Mouse (Mus musculus) CH12.LX (cell line): ENCODE data around the gene Phc2. TPM values are rescaled to one million over a fixed set of nuclear protein-coding genes. Genes with fewer than 3 reads are reported as not detected.

Experiments used
- DNase-seq: peaks from one replicate; pipeline ENCODE4 v3.0.0-alpha.2; 2013; ENCODE audit errors: extremely low read depth
- H3K27ac ChIP-seq: 2 replicates; pipeline ENCODE4 v1.5.1; 2012; ENCODE audit warnings: low read depth, mild to moderate bottlenecking, control low read depth, moderate library complexity; ENCODE audit not compliant: insufficient read depth
- H3K27me3 ChIP-seq: replicated peaks from 2 replicates; pipeline ENCODE3; 2012; ENCODE audit warnings: inconsistent platforms
- H3K36me3 ChIP-seq, 2 experiments: replicated peaks in 1 of 2; 2 replicates each; pipeline versions ENCODE3 to v1.6.1; 2012; ENCODE audit warnings: inconsistent platforms in 1 of 2, low read length in 1 of 2, mild to moderate bottlenecking in 1 of 2, mixed read lengths in 1 of 2, moderate library complexity in 1 of 2; ENCODE audit not compliant: control insufficient read depth in 1 of 2, insufficient read depth in 1 of 2
- H3K4me1 ChIP-seq, 2 experiments: 2 replicates each; pipeline ENCODE4 v1.6.1; 2012; ENCODE audit warnings: inconsistent platforms in 1 of 2, moderate library complexity in 1 of 2; ENCODE audit not compliant: insufficient read depth in 2 of 2, control insufficient read depth in 1 of 2
- H3K4me2 ChIP-seq: 2 replicates; pipeline ENCODE4 v1.6.1; 2012; ENCODE audit warnings: low read depth, mild to moderate bottlenecking, control low read depth; ENCODE audit not compliant: poor library complexity, insufficient read depth, severe bottlenecking
- H3K4me3 ChIP-seq, 3 experiments: fragments of 150-350 bp in 1 of 3; sonication (generic) in 1 of 3; replicated peaks in 1 of 3; 2 replicates each; pipeline versions ENCODE3 to v1.5.1; 2011 to 2012; ENCODE audit warnings: low read depth in 2 of 3, low read length in 2 of 3, mild to moderate bottlenecking in 2 of 3, moderate library complexity in 2 of 3, control low read depth in 1 of 3, improper control_type of control experiment in 1 of 3, inconsistent platforms in 1 of 3, mixed read lengths in 1 of 3; ENCODE audit not compliant: poor library complexity in 1 of 3
- H3K79me2 ChIP-seq: replicated peaks from 2 replicates; pipeline ENCODE4 v1.6.1; 2012; ENCODE audit warnings: mild to moderate bottlenecking, moderate library complexity; ENCODE audit not compliant: control insufficient read depth, poor library complexity, insufficient read depth, severe bottlenecking; ENCODE audit errors: extremely low read depth
- H3K9ac ChIP-seq: 2 replicates; pipeline ENCODE4 v1.6.1; 2012; ENCODE audit warnings: low read depth, mild to moderate bottlenecking, control low read depth, moderate library complexity; ENCODE audit not compliant: insufficient read depth
- H3K9me3 ChIP-seq: replicated peaks from 2 replicates; pipeline ENCODE3; 2012; ENCODE audit warnings: low read length, inconsistent platforms, mixed read lengths
- E2F4 ChIP-seq: IDR thresholded peaks from 2 replicates; pipeline ENCODE4 v1.6.1; 2011; ENCODE audit warnings: low read depth, low read length, improper control_type of control experiment; ENCODE audit not compliant: insufficient replicate concordance
- EP300 ChIP-seq: IDR thresholded peaks from 2 replicates; pipeline ENCODE4 v1.6.1; 2011; ENCODE audit warnings: low read length, improper control_type of control experiment
- ETS1 ChIP-seq: conservative IDR thresholded peaks from 2 replicates; pipeline ENCODE4 v1.6.1; 2012; ENCODE audit warnings: low read depth, mild to moderate bottlenecking, inconsistent platforms, low read length, improper control_type of control experiment, moderate library complexity
- HCFC1 ChIP-seq: IDR thresholded peaks from 2 replicates; pipeline ENCODE4 v1.6.1; 2012; ENCODE audit warnings: low read depth, mild to moderate bottlenecking, inconsistent platforms, low read length, improper control_type of control experiment
- JUN ChIP-seq: IDR thresholded peaks from 2 replicates; pipeline ENCODE4 v1.6.1; 2011; ENCODE audit warnings: low read depth, mild to moderate bottlenecking, low read length, improper control_type of control experiment, moderate library complexity; ENCODE audit not compliant: insufficient read depth
- JUND ChIP-seq: conservative IDR thresholded peaks from 2 replicates; pipeline ENCODE4 v1.6.1; 2011; ENCODE audit warnings: low read depth, low read length, improper control_type of control experiment
- KAT2A ChIP-seq: IDR thresholded peaks from 2 replicates; pipeline ENCODE4 v1.6.1; 2012; ENCODE audit warnings: low read length, improper control_type of control experiment, inconsistent platforms; ENCODE audit not compliant: insufficient replicate concordance
- MAX ChIP-seq: IDR thresholded peaks from 2 replicates; pipeline ENCODE4 v1.6.1; 2011; ENCODE audit warnings: low read length, improper control_type of control experiment
- MAZ ChIP-seq: IDR thresholded peaks from 2 replicates; pipeline ENCODE4 v1.6.1; 2012; ENCODE audit warnings: low read depth, mild to moderate bottlenecking, inconsistent platforms, low read length, improper control_type of control experiment, moderate library complexity
- MEF2A ChIP-seq: IDR thresholded peaks from 2 replicates; pipeline ENCODE4 v1.6.1; 2014; ENCODE audit warnings: low read depth, mild to moderate bottlenecking, inconsistent platforms, low read length, improper control_type of control experiment, borderline replicate concordance
- MXI1 ChIP-seq: IDR thresholded peaks from 2 replicates; pipeline ENCODE4 v1.6.1; 2011; ENCODE audit warnings: mild to moderate bottlenecking, low read depth, low read length, improper control_type of control experiment
- MYC ChIP-seq: IDR thresholded peaks from 2 replicates; pipeline ENCODE4 v1.6.1; 2011; ENCODE audit warnings: low read depth, mild to moderate bottlenecking, improper control_type of control experiment, low read length
- NELFE ChIP-seq: IDR thresholded peaks from 2 replicates; pipeline ENCODE4 v1.6.1; 2011; ENCODE audit warnings: low read depth, low read length, improper control_type of control experiment
- NRF1 ChIP-seq: IDR thresholded peaks from 2 replicates; pipeline ENCODE4 v1.6.1; 2014; ENCODE audit warnings: low read depth, mild to moderate bottlenecking, inconsistent platforms, low read length, improper control_type of control experiment, moderate library complexity
- POLR2A ChIP-seq: IDR thresholded peaks from 2 replicates; pipeline ENCODE4 v1.6.1; 2011; ENCODE audit warnings: low read depth, mild to moderate bottlenecking, improper control_type of control experiment, low read length
- POLR2AphosphoS2 ChIP-seq: IDR thresholded peaks from 2 replicates; pipeline ENCODE4 v1.6.1; 2011; ENCODE audit warnings: low read depth, low read length, improper control_type of control experiment
- RAD21 ChIP-seq: IDR thresholded peaks from 2 replicates; pipeline ENCODE4 v1.6.1; 2011; ENCODE audit warnings: low read depth, mild to moderate bottlenecking, low read length, improper control_type of control experiment, moderate library complexity
- RCOR1 ChIP-seq: conservative IDR thresholded peaks from 2 replicates; pipeline ENCODE4 v1.6.1; 2012; ENCODE audit warnings: low read depth, mild to moderate bottlenecking, inconsistent platforms, low read length, improper control_type of control experiment
- SMC3 ChIP-seq: IDR thresholded peaks from 2 replicates; pipeline ENCODE4 v1.6.1; 2011; ENCODE audit warnings: low read depth, low read length, improper control_type of control experiment
- TBP ChIP-seq: conservative IDR thresholded peaks from 2 replicates; pipeline ENCODE4 v1.6.1; 2011; ENCODE audit warnings: low read depth, low read length, improper control_type of control experiment
- TCF12 ChIP-seq: IDR thresholded peaks from 2 replicates; pipeline ENCODE4 v1.6.1; 2014; ENCODE audit warnings: low read depth, mild to moderate bottlenecking, inconsistent platforms, low read length, improper control_type of control experiment
- UBTF ChIP-seq: IDR thresholded peaks from 2 replicates; pipeline ENCODE4 v1.6.1; 2012; ENCODE audit warnings: low read depth, mild to moderate bottlenecking, inconsistent platforms, low read length, improper control_type of control experiment, moderate library complexity
- USF1 ChIP-seq: IDR thresholded peaks from 2 replicates; pipeline ENCODE4 v1.6.1; 2014; ENCODE audit warnings: low read depth, mild to moderate bottlenecking, inconsistent platforms, low read length, improper control_type of control experiment
- USF2 ChIP-seq: conservative IDR thresholded peaks from 2 replicates; pipeline ENCODE4 v1.6.1; 2011; ENCODE audit warnings: low read depth, low read length, improper control_type of control experiment
- ZC3H11A ChIP-seq: IDR thresholded peaks from 2 replicates; pipeline ENCODE4 v1.6.1; 2012; ENCODE audit warnings: low read depth, mild to moderate bottlenecking, inconsistent platforms, low read length, improper control_type of control experiment
- ZKSCAN1 ChIP-seq: IDR thresholded peaks from 2 replicates; pipeline ENCODE4 v1.6.1; 2012; ENCODE audit warnings: low read depth, inconsistent platforms, low read length, improper control_type of control experiment, borderline replicate concordance
- ZMIZ1 ChIP-seq: IDR thresholded peaks from 2 replicates; pipeline ENCODE4 v1.6.1; 2012; ENCODE audit warnings: low read depth, mild to moderate bottlenecking, inconsistent platforms, low read length, improper control_type of control experiment
- ZNF384 ChIP-seq: IDR thresholded peaks from 2 replicates; pipeline ENCODE4 v1.6.1; 2012; ENCODE audit warnings: low read depth, low read length, improper control_type of control experiment, inconsistent platforms
- dilution Hi-C: fragments of 300-500 bp; cut with MboI; formaldehyde crosslinking; loops from 2 replicates; pipeline ENCODE4 v1.14.3; 2020; ENCODE audit warnings: low sequenced_read_pairs; ENCODE audit not compliant: extremely low pct_unique_long_range_greater_than_20kb, extremely low pct_ligation_motif_present
- in situ Hi-C: fragments of 300-500 bp; cut with MboI; formaldehyde crosslinking; loops from 3 replicates; pipeline ENCODE4 v1.14.3; 2019; ENCODE audit warnings: low sequenced_read_pairs, low pct_ligation_motif_present, low pct_unique_long_range_greater_than_20kb, mixed read lengths
- polyA plus RNA-seq: library from polyadenylated mRNA; unstranded; fragments of >175 nt; gene quantifications from 2 replicates; pipeline ENCODE4 v1.2.1, GENCODE M21; 2012; ENCODE audit warnings: low read depth; ENCODE audit not compliant: insufficient read length
- total RNA-seq, 2 experiments: library from RNA; depleted of rRNA; stranded (reverse); fragments of 300-350 nt in 1 of 2; fragments of >200 nt in 1 of 2; gene quantifications; 2 replicates each; pipeline ENCODE4 v1.2.3; 2012 to 2014

Gene Phc2
- total and polyA plus RNA-seq, 3 experiments, result 24.1 to 53.2 (median 29.6) TPM

- Histone ChIP-seq H3K9me3 (peaks cover 25% of the 10 kb centered on the region), H3K27ac (no peak overlapping the region), H3K4me3 (no peak overlapping the region), H3K4me2 (no peak overlapping the region), H3K4me1 (peaks cover 3 to 24% of the 10 kb centered on the region in 2 experiments; a peak in 2 of 4 replicates), H3K79me2 (peaks cover 32% of the 10 kb centered on the region), H3K36me3 (peaks cover 73 to 98% of the 10 kb centered on the region in 2 experiments), H3K27me3 (no peaks in the 10 kb centered on the region), H3K9ac (no peak overlapping the region)
- in situ Hi-C loops, result no loop called here
- DNase-seq, result no peak
- dilution Hi-C loops, result no loop called here
- TF ChIP-seq MAZ (no peak), ZC3H11A (no peak), MAX (no peak), USF2 (no peak), NRF1 (no peak), TCF12 (no peak), POLR2AphosphoS2 (no peak), RAD21 (no peak), HCFC1 (no peak), JUN (no peak), UBTF (no peak), EP300 (no peak), JUND (no peak), ETS1 (no peak), RCOR1 (no peak), MEF2A (no peak), NELFE (no peak), ZNF384 (no peak), SMC3 (no peak), ZKSCAN1 (no peak)
Observed at GRCm38 (mm10) chr4:128777593-128777992, 123.1 kb downstream of the Phc2 start.

DNA sequence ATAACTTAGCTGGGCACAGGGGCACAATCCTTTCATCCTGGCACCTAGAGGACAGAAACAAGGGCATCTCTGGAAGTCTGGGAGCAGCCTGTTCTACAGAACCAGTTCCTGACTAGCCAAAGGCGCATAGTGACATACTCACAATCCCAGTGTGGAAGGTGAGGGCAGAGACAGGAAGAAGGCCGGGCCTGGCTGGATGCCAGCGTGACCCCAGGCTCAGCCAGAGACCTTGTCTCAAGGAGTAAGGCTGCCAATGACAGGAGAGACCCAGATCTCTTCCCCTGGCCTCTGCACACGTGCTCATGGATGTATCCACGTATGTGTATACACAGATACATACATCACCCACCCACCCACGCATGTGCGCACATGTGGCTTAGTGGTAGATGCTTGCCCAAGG lies 127.5 kb downstream of the Phc2 start:
- H3K27ac ChIP-seq, result no peak overlapping the region
- dilution Hi-C loops, result no loop called here
- DNase-seq, result no peak
- H3K79me2 ChIP-seq, result peaks cover 60% of the 10 kb centered on the region
- peaks cover 3 to 39% of the 10 kb centered on the region in 2 experiments; a peak in 3 of 4 replicates for H3K4me1 ChIP-seq
- TF ChIP-seq TBP (no peak), ETS1 (no peak), E2F4 (no peak), MYC (no peak), NELFE (no peak), USF1 (no peak), MEF2A (no peak), USF2 (no peak), TCF12 (no peak), ZMIZ1 (no peak), KAT2A (no peak), ZKSCAN1 (no peak), POLR2A (no peak), MXI1 (no peak), SMC3 (no peak), JUND (no peak), EP300 (no peak), POLR2AphosphoS2 (no peak)
- TF ChIP-seq, all 38 proteins: peak for 0
- H3K4me2 ChIP-seq, result no peak overlapping the region
- peaks cover 48 to 73% of the 10 kb centered on the region in 2 experiments for H3K36me3 ChIP-seq
- H3K4me3 ChIP-seq, result no peak overlapping the region
- in situ Hi-C loops, result no loop called here
- H3K9me3 ChIP-seq, result peaks cover 4% of the 10 kb centered on the region
- H3K9ac ChIP-seq, result no peak overlapping the region
- no peaks in the 10 kb centered on the region for H3K27me3 ChIP-seq
